Mouse (Mus musculus): ENCODE measurements around the gene Mfsd5. TPM values are rescaled to one million over a fixed set of nuclear protein-coding genes. Genes with fewer than 3 reads are reported as not detected.

The Mfsd5 gene
- total RNA-seq (2017): 11.5 and 19.4 TPM in 2 replicates

DNA sequence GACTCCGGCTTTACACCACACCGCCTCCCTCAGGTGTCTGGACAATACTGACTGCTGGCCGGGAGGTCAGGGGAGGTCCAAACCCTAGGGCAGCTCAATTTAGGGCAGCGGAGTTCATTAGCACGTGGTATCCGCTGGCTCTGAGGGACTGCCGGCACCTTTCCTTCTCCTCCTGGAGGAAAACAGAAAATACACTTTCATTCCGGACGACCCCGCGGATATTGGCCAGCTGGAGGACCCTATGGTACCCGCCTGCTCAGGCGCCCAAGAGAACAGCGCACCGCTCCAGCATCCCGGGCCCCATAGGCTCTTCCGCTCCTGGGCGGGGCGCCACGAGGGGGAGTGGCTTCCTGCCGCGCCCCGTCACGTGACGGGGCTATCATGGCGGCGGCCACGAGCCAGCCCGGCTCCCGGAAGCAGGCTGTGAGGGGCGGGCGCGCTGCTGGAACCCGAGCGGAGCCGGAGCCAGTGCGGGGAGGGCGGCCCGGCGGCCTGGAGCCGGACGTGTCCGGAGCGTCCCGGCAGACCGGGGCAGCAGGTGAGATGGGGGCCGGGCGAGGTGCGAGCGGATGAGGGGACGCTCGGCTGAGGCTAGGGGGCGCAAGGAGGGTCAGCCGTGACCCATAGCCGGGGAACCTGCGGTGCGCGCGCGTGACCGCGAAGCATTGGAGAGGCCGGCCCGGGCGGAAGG lies at the start of gene Mfsd5:
Gene Mfsd5 (plus strand): TSS at position 363 of the 691 bp plus-strand sequence.
- peak; percentile 88 to 94 for ATAC-seq (replicated peaks in 1 of 2; ENCODE audit: insufficient read depth in 1 of 2, low FRiP score in 2 of 2, low TSS enrichment in 1 of 2, low read depth in 1 of 2, poor library complexity in 2 of 2, severe bottlenecking in 2 of 2)

DNA sequence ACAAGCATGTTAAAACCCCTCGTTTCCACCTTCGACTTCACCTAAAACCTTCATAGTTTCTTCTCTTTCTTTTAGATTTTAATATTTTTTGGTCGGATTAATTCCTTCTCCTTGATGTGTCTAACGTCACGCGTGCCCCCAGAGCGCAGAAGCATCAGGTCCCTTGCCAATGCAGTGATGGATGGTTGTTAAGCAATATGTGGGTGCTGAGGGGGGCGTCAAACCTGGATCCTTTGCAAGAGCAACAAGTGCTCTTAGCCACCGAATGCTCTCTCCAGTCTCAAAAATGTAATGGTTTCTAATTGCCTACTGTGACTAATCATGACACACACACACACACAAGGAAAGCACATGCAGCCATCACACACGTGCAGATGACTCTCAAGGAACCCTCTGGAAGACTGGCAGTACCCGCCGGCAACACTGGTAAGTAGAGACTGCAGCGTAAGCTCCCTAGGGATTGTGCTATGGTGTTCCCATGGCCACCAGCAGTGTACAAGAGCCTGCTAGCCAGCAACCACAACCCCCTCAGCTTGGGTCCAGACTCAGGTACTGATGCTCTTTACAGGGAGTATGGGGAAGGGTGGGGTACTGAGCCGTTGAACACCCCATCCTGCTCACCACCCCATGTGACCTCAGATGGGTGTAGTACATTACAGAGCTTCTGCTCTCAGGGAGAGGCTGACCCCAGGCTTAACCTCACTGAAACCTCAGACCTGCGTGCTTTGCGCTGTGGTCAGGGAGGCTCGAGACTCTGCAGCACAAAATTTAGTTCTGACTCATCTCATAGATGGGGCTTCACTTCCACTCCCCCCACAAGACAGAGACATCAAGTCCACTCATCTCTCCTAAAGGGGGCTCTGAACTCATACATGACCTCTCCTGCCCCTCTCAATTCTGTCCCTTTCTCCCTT lies 48.6 kb upstream of the Mfsd5 start:
- peak in 1 of 2 experiments; percentile 26; a peak in 1 of 4 replicates for ATAC-seq (replicated peaks in 1 of 2; ENCODE audit: insufficient read depth in 1 of 2, low FRiP score in 2 of 2, low TSS enrichment in 1 of 2, low read depth in 1 of 2, poor library complexity in 2 of 2, severe bottlenecking in 2 of 2)

DNA sequence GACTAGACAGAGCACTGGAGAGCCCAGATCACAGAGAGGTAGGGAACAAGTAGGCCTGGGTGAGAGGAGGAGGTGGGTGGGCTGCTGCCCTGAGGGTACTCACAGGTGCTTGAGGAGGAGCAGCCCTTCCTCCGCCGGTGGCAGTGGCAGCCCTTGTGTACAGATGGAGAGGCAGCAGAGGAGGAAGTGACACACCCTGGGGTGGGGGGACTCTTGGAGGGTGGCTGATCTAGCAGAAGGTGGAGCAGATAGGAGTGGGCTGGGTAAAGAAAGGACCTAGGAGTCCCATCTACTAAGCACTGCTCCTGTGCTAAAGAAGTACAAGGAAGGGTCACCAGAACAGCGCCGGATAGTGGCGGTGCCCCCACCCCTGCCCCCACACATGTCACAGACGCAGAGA lies 47.5 kb upstream of the Mfsd5 start, which contains the start of gene Itgb7:
Gene Itgb7 (minus strand): TSS at position 197 of the 400 bp plus-strand sequence.
- peak; percentile 44 to 55 for ATAC-seq (replicated peaks in 1 of 2; ENCODE audit: insufficient read depth in 1 of 2, low FRiP score in 2 of 2, low TSS enrichment in 1 of 2, low read depth in 1 of 2, poor library complexity in 2 of 2, severe bottlenecking in 2 of 2)

DNA sequence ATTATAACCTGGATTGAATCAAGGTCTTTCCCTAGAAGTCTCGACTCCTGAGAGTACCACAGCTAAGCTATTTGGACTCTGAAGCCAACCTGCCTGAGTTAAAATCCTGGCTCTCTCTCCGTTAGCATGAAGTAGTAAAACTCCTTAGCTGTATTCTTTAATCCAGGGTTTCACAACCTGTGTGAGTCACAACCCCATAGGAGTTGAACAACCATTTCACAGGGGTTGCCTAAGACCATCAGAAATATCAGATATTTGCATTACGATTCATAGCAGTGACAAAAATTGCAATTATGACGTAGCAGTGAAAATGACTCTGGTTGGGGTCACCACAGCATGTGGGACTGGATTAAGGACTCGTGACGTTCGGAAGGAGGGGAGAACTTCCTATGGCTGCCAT lies 46.5 kb upstream of the Mfsd5 start:
- ATAC-seq (replicated peaks in 1 of 2; ENCODE audit: insufficient read depth in 1 of 2, low FRiP score in 2 of 2, low TSS enrichment in 1 of 2, low read depth in 1 of 2, poor library complexity in 2 of 2, severe bottlenecking in 2 of 2): no peak

DNA sequence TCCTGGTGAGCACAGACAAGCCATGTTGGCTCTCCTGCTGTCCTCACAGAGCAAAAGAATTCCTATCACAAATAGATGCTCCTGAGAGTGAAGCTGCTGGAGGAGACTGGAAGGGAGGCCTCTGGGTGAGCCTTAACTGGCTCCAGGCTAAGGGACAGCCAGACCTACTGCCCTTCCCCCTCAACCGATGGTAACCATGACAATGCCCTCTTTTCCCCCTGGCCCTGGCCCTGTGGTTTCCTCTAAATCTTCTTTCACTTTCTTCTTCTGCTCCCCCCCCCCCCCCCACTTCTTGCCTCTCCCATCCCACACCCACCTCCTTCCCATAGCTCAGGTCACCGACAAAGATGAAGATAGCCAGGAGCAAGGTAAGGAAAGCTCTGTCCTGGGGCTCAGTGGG lies 45.4 kb upstream of the Mfsd5 start:
- ATAC-seq (replicated peaks in 1 of 2; ENCODE audit: insufficient read depth in 1 of 2, low FRiP score in 2 of 2, low TSS enrichment in 1 of 2, low read depth in 1 of 2, poor library complexity in 2 of 2, severe bottlenecking in 2 of 2): peak; percentile 52 to 62; a peak in 2 of 4 replicates

DNA sequence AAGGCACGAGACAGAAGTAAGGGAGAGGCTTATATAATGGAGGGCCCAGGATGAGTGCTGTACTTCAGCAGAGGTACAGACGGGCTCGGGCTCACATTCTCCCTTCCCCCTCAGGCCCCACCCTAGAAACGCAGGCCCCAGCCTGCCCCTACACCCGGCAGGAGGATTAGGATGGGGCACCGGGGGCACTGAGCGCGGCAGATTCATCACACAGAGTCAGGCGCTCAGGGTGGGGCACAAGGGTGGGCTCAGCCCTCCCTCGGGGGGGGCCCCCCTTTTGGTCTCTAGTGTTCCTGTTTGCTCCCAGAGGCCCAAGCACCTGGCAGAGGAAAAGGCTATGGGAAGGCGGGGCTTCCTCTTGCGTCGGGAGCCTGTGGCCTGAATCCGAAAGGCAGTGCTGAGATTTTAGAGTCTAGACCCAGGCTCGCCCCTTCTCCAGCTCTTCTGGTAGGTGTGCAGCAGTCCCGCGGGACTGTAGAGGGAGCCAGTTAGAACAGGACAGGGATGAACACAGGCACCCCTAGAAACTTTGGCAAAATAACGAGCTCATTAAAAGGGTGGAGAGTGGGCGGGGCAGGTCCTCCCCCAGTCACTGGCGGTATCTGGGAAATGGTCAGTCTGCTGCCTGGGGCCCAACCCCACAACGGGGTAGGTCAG lies 43.8 kb upstream of the Mfsd5 start:
- no peak for ATAC-seq (replicated peaks in 1 of 2; ENCODE audit: insufficient read depth in 1 of 2, low FRiP score in 2 of 2, low TSS enrichment in 1 of 2, low read depth in 1 of 2, poor library complexity in 2 of 2, severe bottlenecking in 2 of 2)

DNA sequence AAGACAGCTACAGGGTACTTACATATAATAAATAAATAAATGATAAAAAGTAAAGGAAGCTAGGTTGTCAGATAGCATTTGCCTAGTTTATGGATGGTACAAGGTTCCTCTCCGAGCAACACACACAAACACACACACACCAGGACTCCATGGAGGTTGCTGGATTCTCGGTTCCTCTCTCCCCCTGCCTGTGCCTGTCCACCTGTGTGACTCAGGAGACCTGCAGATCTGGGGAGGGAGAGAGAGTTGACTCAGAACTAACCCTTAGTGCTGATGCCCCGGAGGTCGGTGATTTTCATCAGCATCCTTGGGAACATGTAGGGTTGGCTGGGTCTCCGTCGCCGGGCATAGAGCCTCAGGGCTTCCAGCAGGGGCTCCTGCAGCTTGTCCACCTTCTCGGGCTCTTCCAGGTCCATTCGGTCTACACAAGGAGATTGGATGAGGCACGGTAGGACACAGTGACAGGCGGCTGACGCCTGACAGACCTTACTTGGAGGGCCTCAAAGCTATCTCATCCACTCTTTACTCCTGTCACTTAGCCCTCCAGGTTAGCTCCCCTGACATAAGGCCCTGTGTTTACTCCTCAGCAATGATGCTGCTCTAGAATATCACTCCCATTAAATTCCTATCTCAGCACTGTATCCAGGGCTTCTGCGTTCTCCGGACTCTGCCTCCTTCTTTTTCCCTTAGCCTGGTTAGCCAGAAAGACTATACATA lies 40.6 kb upstream of the Mfsd5 start:
- ATAC-seq (replicated peaks in 1 of 2; ENCODE audit: insufficient read depth in 1 of 2, low FRiP score in 2 of 2, low TSS enrichment in 1 of 2, low read depth in 1 of 2, poor library complexity in 2 of 2, severe bottlenecking in 2 of 2): no peak

DNA sequence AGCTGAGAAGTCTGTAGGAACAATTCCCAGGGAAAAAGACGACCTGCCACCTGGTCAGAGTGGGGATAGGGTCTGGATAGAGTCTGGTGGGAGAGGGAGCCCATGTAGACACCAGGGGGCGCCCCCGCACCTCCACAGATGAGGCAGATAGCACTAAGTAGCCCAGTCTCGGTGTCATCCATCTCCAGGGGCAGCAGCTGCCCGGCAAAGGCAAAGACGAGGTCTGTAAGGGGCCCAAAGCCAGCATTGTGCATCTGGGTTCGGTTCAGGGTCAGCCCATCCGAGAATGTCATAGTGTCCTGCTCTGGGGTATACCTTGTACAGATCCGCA lies 40.0 kb upstream of the Mfsd5 start:
- peak in 1 of 2 experiments; percentile 49; a peak in 1 of 4 replicates for ATAC-seq (replicated peaks in 1 of 2; ENCODE audit: insufficient read depth in 1 of 2, low FRiP score in 2 of 2, low TSS enrichment in 1 of 2, low read depth in 1 of 2, poor library complexity in 2 of 2, severe bottlenecking in 2 of 2)

DNA sequence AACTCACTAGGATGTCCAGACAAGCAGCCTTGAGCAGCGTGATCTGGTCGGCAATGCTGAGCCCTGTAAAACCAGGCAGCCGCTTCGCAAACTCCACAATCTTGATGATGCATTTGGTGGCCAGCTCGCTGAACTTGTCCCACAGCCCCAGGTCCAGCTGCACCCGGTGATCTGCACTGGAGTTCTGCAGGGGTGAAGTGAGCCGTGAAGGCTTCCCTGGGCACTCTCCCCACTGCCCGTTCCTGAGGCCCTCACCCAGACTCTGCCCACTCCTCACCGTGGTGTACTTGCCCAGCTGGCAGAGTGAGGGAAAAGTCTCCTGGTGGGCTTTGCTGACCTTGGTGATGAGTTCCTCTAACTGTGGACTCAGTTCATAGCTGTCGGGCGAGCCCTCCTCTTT lies 39.4 kb upstream of the Mfsd5 start:
- ATAC-seq (replicated peaks in 1 of 2; ENCODE audit: insufficient read depth in 1 of 2, low FRiP score in 2 of 2, low TSS enrichment in 1 of 2, low read depth in 1 of 2, poor library complexity in 2 of 2, severe bottlenecking in 2 of 2): no peak

DNA sequence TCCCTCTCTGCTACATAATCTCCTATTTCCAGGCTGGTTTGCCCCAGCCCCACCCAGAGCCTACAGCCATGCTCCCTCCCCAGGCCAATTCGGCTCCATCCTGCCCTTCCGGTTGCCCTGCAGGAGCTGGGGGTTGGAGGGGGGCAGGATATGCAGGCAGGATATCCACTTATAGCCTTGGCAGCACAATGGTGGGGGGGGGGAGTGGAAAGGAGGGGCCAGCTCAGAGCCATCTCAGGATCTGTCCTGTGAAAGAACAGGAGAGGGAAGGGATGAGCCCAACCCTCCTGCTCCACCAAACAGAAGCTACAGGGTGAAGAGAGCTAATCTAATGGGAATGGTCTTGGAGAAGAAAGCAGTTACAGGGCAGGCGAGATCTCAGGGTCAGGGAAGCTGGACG lies 38.6 kb upstream of the Mfsd5 start:
- no peak for ATAC-seq (replicated peaks in 1 of 2; ENCODE audit: insufficient read depth in 1 of 2, low FRiP score in 2 of 2, low TSS enrichment in 1 of 2, low read depth in 1 of 2, poor library complexity in 2 of 2, severe bottlenecking in 2 of 2)

DNA sequence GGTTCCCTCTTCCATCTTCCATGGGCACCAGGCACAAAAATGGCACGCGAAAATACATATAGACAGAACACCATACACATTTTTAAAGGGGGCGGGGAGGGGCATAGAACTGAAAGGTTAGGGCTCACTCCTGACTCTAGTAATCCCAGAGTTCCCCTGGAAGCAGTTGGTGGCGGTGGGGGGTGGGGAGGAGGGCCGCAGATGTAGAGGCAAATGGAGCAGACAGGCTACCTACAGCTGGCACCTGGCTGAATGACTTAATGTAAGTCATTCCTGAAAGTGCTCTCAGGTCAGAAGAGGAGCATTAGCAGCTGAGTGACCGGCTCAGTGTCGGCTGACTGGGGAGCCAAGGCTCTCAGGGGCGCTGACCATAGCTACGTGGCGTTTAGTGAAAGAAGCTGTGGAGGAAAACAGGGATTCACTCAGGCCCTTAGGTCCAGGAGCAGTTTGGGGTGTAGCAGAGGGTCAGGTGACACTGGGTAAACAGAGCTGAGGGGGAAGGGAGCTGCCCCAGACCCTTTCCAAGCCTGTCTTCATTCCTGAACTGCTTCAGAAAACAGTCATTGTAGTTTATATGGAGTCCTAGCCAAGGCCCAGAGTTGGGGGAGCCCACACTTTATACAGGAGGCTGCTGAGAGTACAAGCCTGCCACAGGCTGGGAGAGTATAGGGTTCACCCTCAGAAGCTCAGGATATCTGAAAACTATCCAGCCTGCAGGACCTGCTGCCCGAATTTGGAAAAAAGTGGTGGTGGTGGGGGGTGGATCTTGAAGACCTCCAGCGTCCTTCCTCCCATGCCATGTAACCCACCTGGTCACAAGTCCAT lies 36.6 kb upstream of the Mfsd5 start:
- ATAC-seq (replicated peaks in 1 of 2; ENCODE audit: insufficient read depth in 1 of 2, low FRiP score in 2 of 2, low TSS enrichment in 1 of 2, low read depth in 1 of 2, poor library complexity in 2 of 2, severe bottlenecking in 2 of 2): no peak

DNA sequence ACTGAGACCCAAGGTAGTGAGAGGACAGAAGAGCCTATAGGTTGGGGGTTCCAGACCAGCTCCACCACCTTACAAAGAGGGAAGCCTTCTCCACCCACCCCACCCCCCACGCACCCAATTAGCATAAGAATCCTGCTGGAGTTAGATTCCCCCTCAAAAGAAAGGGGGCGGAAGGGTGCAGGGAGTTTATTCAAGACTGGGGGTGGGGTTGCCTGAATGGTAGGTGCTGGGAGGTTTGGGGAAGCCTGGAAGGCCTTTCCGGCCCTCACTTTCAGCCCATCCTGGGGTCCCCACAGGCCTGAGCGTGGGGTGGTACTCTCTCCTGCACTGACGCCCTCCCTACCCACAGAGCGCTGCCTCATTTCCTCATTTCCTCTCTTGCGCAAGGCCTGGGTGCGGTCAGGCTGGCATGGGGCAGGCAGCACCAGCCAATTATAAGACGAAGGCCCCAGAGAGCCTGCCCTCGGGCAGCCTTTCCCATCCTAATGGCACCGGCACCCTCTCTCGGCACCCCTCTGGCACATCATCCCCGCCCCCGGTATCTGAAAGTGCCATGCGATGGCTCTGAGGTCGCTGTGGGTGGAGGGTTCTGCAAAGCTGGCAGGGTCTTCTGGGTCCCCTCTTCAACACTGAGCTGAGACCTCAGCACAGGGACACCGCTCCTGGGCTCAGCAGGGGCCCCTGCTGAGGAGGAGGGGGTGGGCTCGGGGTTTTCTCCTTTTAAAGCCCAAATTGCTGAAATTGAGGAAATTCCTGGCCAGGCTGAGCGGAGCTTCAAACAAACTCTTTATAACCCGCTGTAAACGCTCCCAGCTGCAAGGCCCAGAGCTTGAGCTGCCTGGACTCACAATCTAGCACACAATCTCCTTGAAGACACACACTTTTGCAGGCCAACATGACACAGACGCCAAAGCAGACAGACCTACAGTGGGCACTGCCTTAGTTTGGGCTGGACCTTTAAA lies 35.7 kb upstream of the Mfsd5 start:
- peak; percentile 84 to 86 for ATAC-seq (replicated peaks in 1 of 2; ENCODE audit: insufficient read depth in 1 of 2, low FRiP score in 2 of 2, low TSS enrichment in 1 of 2, low read depth in 1 of 2, poor library complexity in 2 of 2, severe bottlenecking in 2 of 2)

DNA sequence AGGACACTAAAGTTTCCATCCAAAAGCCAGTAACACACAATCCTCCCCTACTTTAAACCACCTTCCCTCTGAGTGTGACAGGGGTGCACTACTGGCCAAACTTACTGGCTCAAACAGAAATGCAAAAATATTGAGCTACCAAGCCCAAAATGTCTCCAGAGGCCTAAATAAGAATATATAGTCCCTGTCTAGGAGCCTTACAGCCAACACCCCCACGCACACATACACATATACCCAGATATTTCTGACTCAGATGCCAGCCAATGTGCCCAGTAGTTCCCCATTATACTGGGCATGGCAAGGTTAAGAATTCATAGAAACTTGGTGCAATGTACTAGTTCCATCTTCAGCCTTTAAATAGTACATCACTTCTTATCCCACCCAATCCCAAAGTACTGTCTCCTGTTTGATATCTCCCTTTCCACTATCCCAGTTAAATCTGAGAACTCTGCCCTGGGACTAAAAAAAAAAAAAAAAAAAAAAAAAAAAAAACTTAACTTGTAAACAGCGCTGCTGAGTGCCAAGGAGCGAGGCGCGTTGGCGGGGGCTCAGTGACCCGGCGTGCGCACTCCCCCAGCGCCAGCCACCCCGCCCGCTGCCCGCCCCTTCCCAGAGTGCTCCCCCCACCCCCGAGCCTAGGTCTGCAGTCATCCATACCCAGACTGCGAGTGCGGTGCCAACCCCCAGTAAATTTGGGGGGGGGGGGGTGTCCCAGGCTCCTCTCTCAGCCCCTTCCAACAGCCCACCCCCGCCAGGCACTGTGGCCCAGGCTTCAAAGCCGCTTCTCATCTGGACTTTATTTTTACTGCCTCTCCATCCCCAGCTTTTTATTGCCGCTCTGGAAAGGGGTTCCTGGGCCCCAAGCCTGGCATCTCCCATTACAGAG lies 34.7 kb upstream of the Mfsd5 start:
- no peak for ATAC-seq (replicated peaks in 1 of 2; ENCODE audit: insufficient read depth in 1 of 2, low FRiP score in 2 of 2, low TSS enrichment in 1 of 2, low read depth in 1 of 2, poor library complexity in 2 of 2, severe bottlenecking in 2 of 2)

DNA sequence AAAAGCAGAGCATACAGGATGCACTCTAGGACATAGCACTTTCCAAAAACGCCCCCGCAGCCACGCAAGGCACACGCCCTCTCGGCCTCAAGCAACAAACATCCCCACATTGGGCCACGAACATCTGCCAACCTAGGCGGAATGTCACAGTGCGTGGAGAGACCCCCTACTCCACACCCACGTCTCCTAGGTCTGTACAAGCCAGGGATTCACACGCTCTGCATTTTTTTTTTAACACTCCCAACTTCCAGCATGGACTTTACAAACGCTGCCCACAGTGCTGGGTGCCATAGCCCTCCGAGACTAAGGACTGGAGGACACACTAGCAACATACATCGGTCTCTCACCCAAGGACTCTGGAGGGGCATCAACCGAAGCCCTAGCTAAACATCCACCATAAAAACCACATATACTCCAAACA lies 33.8 kb upstream of the Mfsd5 start:
- ATAC-seq (replicated peaks in 1 of 2; ENCODE audit: insufficient read depth in 1 of 2, low FRiP score in 2 of 2, low TSS enrichment in 1 of 2, low read depth in 1 of 2, poor library complexity in 2 of 2, severe bottlenecking in 2 of 2): no peak
